Mouse (Mus musculus): ENCODE results near the gene Dab1. TPM values are rescaled to one million over a fixed set of nuclear protein-coding genes. Genes with fewer than 3 reads are reported as not detected.

The Dab1 gene
- polyA plus RNA-seq, 1 experiment: not detected

- Histone ChIP-seq H3K4me3 (ENCODE audit: insufficient read depth, poor library complexity, severe bottlenecking) (no peak overlapping the region), H3ac (ENCODE audit: control insufficient read depth, insufficient read length, low read depth) (no peak overlapping the region), H3K79me3 (ENCODE audit: low read depth) (no peaks in the 10 kb centered on the region), H3K79me2 (ENCODE audit: control insufficient read depth, insufficient read depth) (no peaks in the 10 kb centered on the region), H3K36me3 (ENCODE audit: control insufficient read depth, insufficient read depth) (no peaks in the 10 kb centered on the region), H3K27me3 (ENCODE audit: control insufficient read depth, insufficient read depth, insufficient read length) (no peaks in the 10 kb centered on the region)
- no peak for TF ChIP-seq USF1 (IDR thresholded peaks at IDR 0.05; ENCODE audit: low read depth)
Observed at GRCm38 (mm10) chr4:103783561-103784247, 164.5 kb downstream of the Dab1 start.

GRCm38 (mm10) chr4:103793589-103794312 lies 174.6 kb downstream of the Dab1 start:
- H3K27me3 ChIP-seq (ENCODE audit: control insufficient read depth, insufficient read depth, insufficient read length): no peaks in the 10 kb centered on the region
- H3K4me3 ChIP-seq (ENCODE audit: insufficient read depth, poor library complexity, severe bottlenecking): no peak overlapping the region
- no peak for TF ChIP-seq MAX (IDR thresholded peaks at IDR 0.05)
- TF ChIP-seq CEBPB (IDR thresholded peaks at IDR 0.05; ENCODE audit: low read depth): no peak
- no peak for TF ChIP-seq MYOD1 (IDR thresholded peaks at IDR 0.05; ENCODE audit: control insufficient read depth, insufficient read length, low read depth)
- no peak for TF ChIP-seq USF1 (IDR thresholded peaks at IDR 0.05; ENCODE audit: low read depth)
- no peak for TF ChIP-seq MYOG (IDR thresholded peaks at IDR 0.05; ENCODE audit: control insufficient read depth, extremely low read depth, insufficient read length)
- no peak for TF ChIP-seq FOSL1 (IDR thresholded peaks at IDR 0.05; ENCODE audit: insufficient read depth, low read length, poor library complexity, severe bottlenecking)
- no peak for TF ChIP-seq CTCF (IDR thresholded peaks at IDR 0.05; ENCODE audit: control insufficient read depth, insufficient read depth, insufficient read length)
- H3ac ChIP-seq (ENCODE audit: control insufficient read depth, insufficient read length, low read depth): no peak overlapping the region
- no peaks in the 10 kb centered on the region for H3K79me3 ChIP-seq (ENCODE audit: low read depth)
- H3K79me2 ChIP-seq (ENCODE audit: control insufficient read depth, insufficient read depth): no peaks in the 10 kb centered on the region
- no peaks in the 10 kb centered on the region for H3K36me3 ChIP-seq (ENCODE audit: control insufficient read depth, insufficient read depth)

DNA sequence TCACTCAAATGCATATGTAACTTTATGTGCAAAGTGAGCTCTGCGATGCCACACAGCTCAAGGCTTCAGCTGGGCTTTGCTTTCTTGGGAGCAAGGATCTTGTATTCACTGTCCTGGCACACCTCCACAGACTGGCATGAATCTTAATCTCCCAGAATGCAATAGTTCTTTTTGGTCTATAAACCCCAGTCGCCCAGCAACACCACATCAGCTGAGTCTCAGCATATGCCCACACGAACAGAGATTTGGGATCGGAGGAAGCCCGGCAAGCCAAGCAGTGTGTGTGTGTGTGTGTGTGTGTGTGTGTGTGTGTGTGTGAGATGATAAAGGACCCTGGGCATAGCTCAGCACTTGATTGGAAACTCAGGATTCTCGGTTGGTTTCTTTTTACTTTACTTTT lies 177.3 kb downstream of the Dab1 start:
- no peak overlapping the region for H3K4me3 ChIP-seq (ENCODE audit: insufficient read depth, poor library complexity, severe bottlenecking)
- no peaks in the 10 kb centered on the region for H3K36me3 ChIP-seq (ENCODE audit: control insufficient read depth, insufficient read depth)
- TF ChIP-seq FOSL1 (IDR thresholded peaks at IDR 0.05; ENCODE audit: insufficient read depth, low read length, poor library complexity, severe bottlenecking): no peak
- TF ChIP-seq USF1 (IDR thresholded peaks at IDR 0.05; ENCODE audit: low read depth): no peak
- no peak for TF ChIP-seq MAX (IDR thresholded peaks at IDR 0.05)
- no peak for TF ChIP-seq MYOD1 (IDR thresholded peaks at IDR 0.05; ENCODE audit: control insufficient read depth, insufficient read length, low read depth)
- TF ChIP-seq CEBPB (IDR thresholded peaks at IDR 0.05; ENCODE audit: low read depth): no peak
- TF ChIP-seq CTCF (IDR thresholded peaks at IDR 0.05; ENCODE audit: control insufficient read depth, insufficient read depth, insufficient read length): no peak
- no peak for TF ChIP-seq MYOG (IDR thresholded peaks at IDR 0.05; ENCODE audit: control insufficient read depth, extremely low read depth, insufficient read length)
- no peaks in the 10 kb centered on the region for H3K79me2 ChIP-seq (ENCODE audit: control insufficient read depth, insufficient read depth)
- H3ac ChIP-seq (ENCODE audit: control insufficient read depth, insufficient read length, low read depth): no peak overlapping the region
- no peaks in the 10 kb centered on the region for H3K27me3 ChIP-seq (ENCODE audit: control insufficient read depth, insufficient read depth, insufficient read length)
- H3K79me3 ChIP-seq (ENCODE audit: low read depth): no peaks in the 10 kb centered on the region

DNA sequence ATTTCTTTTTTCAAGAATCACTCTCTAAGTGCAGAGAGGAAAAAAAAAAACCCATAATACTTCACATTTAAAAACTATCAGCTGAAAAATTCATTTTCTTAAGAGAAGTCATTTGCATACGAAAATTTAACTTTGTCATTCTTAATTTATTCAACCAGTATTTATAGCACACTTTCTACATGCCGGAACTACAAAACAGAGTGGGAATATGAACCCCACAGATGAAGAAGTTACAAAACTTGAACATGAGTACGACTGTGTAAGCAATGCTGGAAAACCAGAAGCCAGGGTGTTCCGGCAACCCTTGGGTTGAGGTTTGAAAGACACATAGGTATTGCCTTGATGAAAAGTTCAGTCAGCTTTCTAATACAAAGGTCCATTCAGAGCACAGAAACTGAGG lies 183.3 kb downstream of the Dab1 start:
- Histone ChIP-seq H3K27me3 (ENCODE audit: control insufficient read depth, insufficient read depth, insufficient read length) (no peaks in the 10 kb centered on the region), H3K79me3 (ENCODE audit: low read depth) (no peaks in the 10 kb centered on the region), H3ac (ENCODE audit: control insufficient read depth, insufficient read length, low read depth) (no peak overlapping the region), H3K79me2 (ENCODE audit: control insufficient read depth, insufficient read depth) (no peaks in the 10 kb centered on the region), H3K4me3 (ENCODE audit: insufficient read depth, poor library complexity, severe bottlenecking) (no peak overlapping the region), H3K36me3 (ENCODE audit: control insufficient read depth, insufficient read depth) (no peaks in the 10 kb centered on the region)
- TF ChIP-seq CTCF (IDR thresholded peaks at IDR 0.05; ENCODE audit: control insufficient read depth, insufficient read depth, insufficient read length) (no peak), MYOG (IDR thresholded peaks at IDR 0.05; ENCODE audit: control insufficient read depth, extremely low read depth, insufficient read length) (no peak), CEBPB (IDR thresholded peaks at IDR 0.05; ENCODE audit: low read depth) (no peak), USF1 (IDR thresholded peaks at IDR 0.05; ENCODE audit: low read depth) (no peak), FOSL1 (IDR thresholded peaks at IDR 0.05; ENCODE audit: insufficient read depth, low read length, poor library complexity, severe bottlenecking) (no peak), MAX (IDR thresholded peaks at IDR 0.05) (no peak), MYOD1 (IDR thresholded peaks at IDR 0.05; ENCODE audit: control insufficient read depth, insufficient read length, low read depth) (no peak)

GRCm38 (mm10) chr4:103804461-103804860 lies 185.3 kb downstream of the Dab1 start:
- H3K4me3 ChIP-seq (ENCODE audit: insufficient read depth, poor library complexity, severe bottlenecking): no peak overlapping the region
- no peaks in the 10 kb centered on the region for H3K36me3 ChIP-seq (ENCODE audit: control insufficient read depth, insufficient read depth)
- H3K79me3 ChIP-seq (ENCODE audit: low read depth): no peaks in the 10 kb centered on the region
- no peak overlapping the region for H3ac ChIP-seq (ENCODE audit: control insufficient read depth, insufficient read length, low read depth)
- no peak for TF ChIP-seq MYOG (IDR thresholded peaks at IDR 0.05; ENCODE audit: control insufficient read depth, extremely low read depth, insufficient read length)
- no peak for TF ChIP-seq FOSL1 (IDR thresholded peaks at IDR 0.05; ENCODE audit: insufficient read depth, low read length, poor library complexity, severe bottlenecking)
- TF ChIP-seq USF1 (IDR thresholded peaks at IDR 0.05; ENCODE audit: low read depth): no peak
- no peak for TF ChIP-seq MYOD1 (IDR thresholded peaks at IDR 0.05; ENCODE audit: control insufficient read depth, insufficient read length, low read depth)
- no peak for TF ChIP-seq CTCF (IDR thresholded peaks at IDR 0.05; ENCODE audit: control insufficient read depth, insufficient read depth, insufficient read length)
- TF ChIP-seq CEBPB (IDR thresholded peaks at IDR 0.05; ENCODE audit: low read depth): no peak
- no peak for TF ChIP-seq MAX (IDR thresholded peaks at IDR 0.05)
- H3K27me3 ChIP-seq (ENCODE audit: control insufficient read depth, insufficient read depth, insufficient read length): no peaks in the 10 kb centered on the region
- H3K79me2 ChIP-seq (ENCODE audit: control insufficient read depth, insufficient read depth): no peaks in the 10 kb centered on the region
